Mouse (Mus musculus) C2C12 (cell line): ENCODE data around the gene Elk4. TPM values are rescaled to one million over a fixed set of nuclear protein-coding genes. Genes with fewer than 3 reads are reported as not detected.

Experiments used
- H3K27me3 ChIP-seq: one replicate; pipeline ENCODE4 v1.6.1; 2011; ENCODE audit not compliant: control insufficient read depth, insufficient read depth, insufficient read length
- H3K36me3 ChIP-seq: one replicate; pipeline ENCODE4 v1.6.1; 2011; ENCODE audit not compliant: control insufficient read depth, insufficient read depth
- H3K4me3 ChIP-seq: one replicate; pipeline ENCODE4 v1.5.1; 2011; ENCODE audit warnings: mild to moderate bottlenecking, control low read depth; ENCODE audit not compliant: poor library complexity, insufficient read depth, severe bottlenecking
- H3K79me2 ChIP-seq: one replicate; pipeline ENCODE4 v1.6.1; 2011; ENCODE audit not compliant: control insufficient read depth, insufficient read depth
- H3K79me3 ChIP-seq: one replicate; pipeline ENCODE4 v1.6.1; 2011; ENCODE audit warnings: low read depth, control low read depth
- H3ac ChIP-seq: one replicate; pipeline ENCODE3; 2011; ENCODE audit warnings: low read depth; ENCODE audit not compliant: control insufficient read depth, insufficient read length
- CEBPB ChIP-seq: IDR thresholded peaks from one replicate; pipeline ENCODE4 v1.6.1; 2011; ENCODE audit warnings: low read depth, mild to moderate bottlenecking, control low read depth, moderate library complexity
- CTCF ChIP-seq: IDR thresholded peaks from one replicate; pipeline ENCODE4 v1.5.1; 2011; ENCODE audit not compliant: control insufficient read depth, insufficient read depth, insufficient read length
- FOSL1 ChIP-seq: IDR thresholded peaks from one replicate; pipeline ENCODE4 v1.8.0; 2011; ENCODE audit warnings: mild to moderate bottlenecking, low read length; ENCODE audit not compliant: poor library complexity, insufficient read depth, severe bottlenecking
- MAX ChIP-seq: IDR thresholded peaks from one replicate; pipeline ENCODE4 v1.6.1; 2011; ENCODE audit warnings: mild to moderate bottlenecking, control low read depth
- MYOD1 ChIP-seq: IDR thresholded peaks from one replicate; pipeline ENCODE4 v1.6.1; 2011; ENCODE audit warnings: low read depth; ENCODE audit not compliant: control insufficient read depth, insufficient read length
- MYOG ChIP-seq: IDR thresholded peaks from one replicate; pipeline ENCODE4 v1.6.1; 2011; ENCODE audit not compliant: control insufficient read depth, insufficient read length; ENCODE audit errors: extremely low read depth
- USF1 ChIP-seq: IDR thresholded peaks from one replicate; pipeline ENCODE4 v1.6.1; 2011; ENCODE audit warnings: low read depth, mild to moderate bottlenecking, control low read depth, moderate library complexity
- polyA plus RNA-seq: library from polyadenylated mRNA; unstranded; fragments of >200 nt; fragmentation: generic; extraction: Trizol; gene quantifications from one replicate; pipeline ENCODE4 v1.2.1, GENCODE M21; 2012; ENCODE audit warnings: missing spikeins

Elk4 gene
- polyA plus RNA-seq, 1 experiment = 11.9 TPM

GRCm38 (mm10) chr1:132007828-132008827 is 721 bp downstream of the Elk4 start:
- no peaks in the 10 kb centered on the region for H3K27me3 ChIP-seq
- peaks cover 40% of the 10 kb centered on the region for H3K79me3 ChIP-seq
- H3K79me2 ChIP-seq = peaks cover 51% of the 10 kb centered on the region
- H3K4me3 ChIP-seq = peak overlapping the region; percentile 52
- no peaks in the 10 kb centered on the region for H3K36me3 ChIP-seq
- TF ChIP-seq CTCF (no peak), MAX (no peak), FOSL1 (no peak), CEBPB (no peak), MYOD1 (no peak), USF1 (no peak), MYOG (no peak)
- peak overlapping the region; percentile 96 for H3ac ChIP-seq

- H3K79me3 ChIP-seq = peaks cover 47% of the 10 kb centered on the region
- peak overlapping the region; percentile 52 for H3K4me3 ChIP-seq
- H3K36me3 ChIP-seq = peaks cover 2% of the 10 kb centered on the region
- peaks cover 61% of the 10 kb centered on the region for H3K79me2 ChIP-seq
- no peak for TF ChIP-seq USF1
- no peak for TF ChIP-seq CTCF
- TF ChIP-seq MYOD1 = no peak
- TF ChIP-seq FOSL1 = no peak
- no peak for TF ChIP-seq MAX
- TF ChIP-seq CEBPB = no peak
- no peak for TF ChIP-seq MYOG
- H3ac ChIP-seq = peak overlapping the region; percentile 33
- H3K27me3 ChIP-seq = no peaks in the 10 kb centered on the region
These were observed 1.7 kb downstream of the Elk4 start for GRCm38 (mm10) chr1:132008881-132009644.

DNA sequence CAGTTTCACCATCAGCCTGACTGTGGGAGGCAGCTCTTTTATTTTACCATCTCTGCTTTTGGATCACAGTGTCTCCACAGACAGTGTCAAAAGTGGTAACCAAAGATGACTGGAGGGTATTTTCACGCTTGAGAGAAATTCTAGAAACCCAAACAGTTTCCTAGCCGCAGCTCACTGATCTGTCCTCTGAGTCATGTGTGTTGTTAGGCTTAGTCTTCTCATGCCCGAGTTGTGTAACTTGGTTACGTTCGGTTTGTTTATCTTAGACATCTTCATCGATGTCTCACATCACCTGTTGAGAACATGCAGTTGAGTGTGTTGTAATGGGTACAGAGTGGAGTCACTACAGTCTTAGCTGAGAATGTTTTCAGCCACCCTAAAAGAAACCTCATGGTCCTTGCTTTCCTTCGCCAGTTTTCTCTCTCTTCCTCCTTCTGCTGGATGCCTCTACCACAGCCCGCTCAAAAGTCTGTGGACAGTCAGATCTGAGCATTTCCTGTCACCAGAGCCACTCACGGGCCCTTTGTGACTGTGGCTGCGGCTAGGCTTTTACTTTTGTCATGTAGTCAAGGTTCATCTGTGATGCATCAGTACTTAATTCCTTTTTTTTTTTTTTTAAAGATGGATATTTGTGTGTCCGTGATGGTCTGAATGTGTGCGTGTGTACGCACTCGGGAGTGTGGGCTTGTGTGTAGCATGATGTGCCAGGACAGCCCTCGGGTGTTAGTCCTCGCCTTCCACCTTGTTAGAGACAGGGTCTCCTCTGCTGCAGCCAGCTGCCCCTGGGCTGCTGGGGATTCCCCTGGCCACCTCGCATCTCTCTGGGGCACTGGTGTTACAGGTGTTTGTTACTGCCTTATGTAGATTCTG is 3.5 kb downstream of the Elk4 start:
- Histone ChIP-seq H3K79me3 (peaks cover 60% of the 10 kb centered on the region), H3K36me3 (peaks cover 17% of the 10 kb centered on the region), H3K4me3 (no peak overlapping the region), H3K79me2 (peaks cover 79% of the 10 kb centered on the region), H3K27me3 (no peaks in the 10 kb centered on the region), H3ac (no peak overlapping the region)
- TF ChIP-seq CEBPB (peak; percentile 68), USF1 (no peak), MYOD1 (peak; percentile 66), MAX (no peak)

- Histone ChIP-seq H3K36me3 (peaks cover 21% of the 10 kb centered on the region), H3K4me3 (no peak overlapping the region), H3K27me3 (no peaks in the 10 kb centered on the region), H3K79me2 (peaks cover 83% of the 10 kb centered on the region), H3ac (no peak overlapping the region), H3K79me3 (peaks cover 64% of the 10 kb centered on the region)
- TF ChIP-seq CTCF (no peak), USF1 (no peak), MYOD1 (no peak), CEBPB (no peak), FOSL1 (no peak), MYOG (no peak), MAX (no peak)
These were observed 4.4 kb downstream of the Elk4 start for GRCm38 (mm10) chr1:132011785-132012184.

- no peaks in the 10 kb centered on the region for H3K27me3 ChIP-seq
- peaks cover 83% of the 10 kb centered on the region for H3K79me2 ChIP-seq
- peaks cover 30% of the 10 kb centered on the region for H3K36me3 ChIP-seq
- TF ChIP-seq CEBPB = no peak
- TF ChIP-seq CTCF = no peak
- no peak for TF ChIP-seq FOSL1
- TF ChIP-seq MYOD1 = no peak
- TF ChIP-seq MYOG = no peak
- TF ChIP-seq MAX = no peak
- TF ChIP-seq USF1 = no peak
- H3K4me3 ChIP-seq = no peak overlapping the region
- H3K79me3 ChIP-seq = peaks cover 66% of the 10 kb centered on the region
- H3ac ChIP-seq = no peak overlapping the region
These were observed 5.5 kb downstream of the Elk4 start for GRCm38 (mm10) chr1:132012861-132013260.
